Mouse (Mus musculus) mouse embryonic stem cell (cell line): ENCODE measurements around the gene Gm11634.
"Not testable (repeated sequence)": the region's sequence is repeated elsewhere in the genome, so short reads cannot be mapped to it uniquely, and the experiment has no call there.

Source experiments
- in situ Hi-C, 2 experiments: fragments of 300-500 bp; cut with MboI; formaldehyde crosslinking; loops; 1 replicate in 1 of 2; 3 replicates in 1 of 2; pipeline ENCODE4 v1.14.3; 2019 to 2020; ENCODE audit warnings: low sequenced_read_pairs in 2 of 2, low pct_unique_long_range_greater_than_20kb in 1 of 2, mixed read lengths in 1 of 2; ENCODE audit not compliant: unreplicated experiment in 1 of 2

Gm11634 gene

GRCm38 (mm10) chr11:101618596-101618995 lies 19.5 kb upstream of the Gm11634 start:
- in situ Hi-C loops: no loop called here

- in situ Hi-C loops: no loop called here
Observed at GRCm38 (mm10) chr11:101617849-101618248, 18.8 kb upstream of the Gm11634 start.

- in situ Hi-C loops: no loop called here
Observed at GRCm38 (mm10) chr11:101616948-101617767, 18.1 kb upstream of the Gm11634 start.

- in situ Hi-C loops: no loop called here
Observed at GRCm38 (mm10) chr11:101616104-101616503, 17.0 kb upstream of the Gm11634 start.

GRCm38 (mm10) chr11:101615380-101615779 lies 16.3 kb upstream of the Gm11634 start:
- in situ Hi-C loops: no loop called here

DNA sequence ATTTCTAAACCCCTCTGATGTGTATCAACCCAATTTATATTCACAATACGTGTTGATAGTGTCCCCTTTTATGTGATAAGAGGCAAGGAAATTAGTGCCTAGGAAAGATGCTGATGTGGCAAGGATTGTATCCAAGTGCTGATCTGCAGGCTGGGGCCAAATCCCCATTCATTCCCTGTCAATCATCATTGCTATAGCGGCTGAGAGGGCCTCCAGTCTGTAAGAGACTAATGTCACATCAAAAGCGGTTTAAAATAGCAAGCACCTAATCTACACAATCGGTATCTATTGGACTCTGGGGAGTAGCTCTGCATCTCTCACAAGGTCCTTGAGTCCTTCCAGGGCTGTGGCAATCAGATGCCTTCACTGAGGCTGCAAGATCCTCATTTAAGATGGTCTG lies 15.1 kb upstream of the Gm11634 start:
- in situ Hi-C loops: no loop called here

- in situ Hi-C loops: no loop called here
Observed at GRCm38 (mm10) chr11:101613596-101613995, 14.5 kb upstream of the Gm11634 start.

DNA sequence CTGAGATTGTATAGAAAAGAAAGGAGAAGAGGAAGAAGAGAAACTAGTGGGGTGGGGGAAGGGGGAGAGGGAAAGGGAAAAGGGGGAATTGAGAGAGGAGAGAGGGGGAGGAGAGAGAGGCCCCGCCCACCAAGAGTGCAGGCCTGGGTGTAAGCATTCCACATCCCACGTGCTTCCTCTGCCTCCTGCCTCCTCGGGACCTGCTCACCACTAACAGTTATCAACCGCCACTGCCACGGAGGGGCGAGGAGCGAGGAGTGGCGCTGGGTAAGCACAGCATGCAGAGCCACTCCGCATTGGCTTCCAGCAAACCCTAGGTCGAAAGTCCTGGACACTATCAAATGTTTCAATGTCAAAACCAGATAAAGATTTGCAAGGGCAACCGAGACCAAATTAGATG lies 11.4 kb upstream of the Gm11634 start:
- in situ Hi-C loops: no loop called here

DNA sequence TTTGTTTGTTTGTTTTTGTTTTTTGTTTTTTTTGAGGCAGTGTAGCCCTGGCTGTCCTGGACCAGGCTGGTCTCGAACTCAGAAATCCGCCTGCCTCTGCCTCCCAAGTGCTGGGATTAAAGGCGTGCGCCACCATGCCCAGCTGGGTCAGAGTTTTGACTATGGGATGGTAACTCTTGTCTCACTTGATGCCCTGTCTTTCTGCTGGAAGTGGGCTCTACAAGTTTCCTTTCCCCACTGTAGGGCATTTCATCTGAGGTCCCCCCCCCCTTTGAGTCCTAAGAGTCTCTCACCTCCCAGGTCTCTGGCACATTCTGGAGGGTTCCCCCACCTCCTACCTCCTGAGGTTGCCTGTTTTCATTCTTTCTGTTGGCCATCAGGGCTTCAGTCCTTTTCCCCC lies 8.1 kb upstream of the Gm11634 start:
- in situ Hi-C loops: not testable (repeated sequence)

DNA sequence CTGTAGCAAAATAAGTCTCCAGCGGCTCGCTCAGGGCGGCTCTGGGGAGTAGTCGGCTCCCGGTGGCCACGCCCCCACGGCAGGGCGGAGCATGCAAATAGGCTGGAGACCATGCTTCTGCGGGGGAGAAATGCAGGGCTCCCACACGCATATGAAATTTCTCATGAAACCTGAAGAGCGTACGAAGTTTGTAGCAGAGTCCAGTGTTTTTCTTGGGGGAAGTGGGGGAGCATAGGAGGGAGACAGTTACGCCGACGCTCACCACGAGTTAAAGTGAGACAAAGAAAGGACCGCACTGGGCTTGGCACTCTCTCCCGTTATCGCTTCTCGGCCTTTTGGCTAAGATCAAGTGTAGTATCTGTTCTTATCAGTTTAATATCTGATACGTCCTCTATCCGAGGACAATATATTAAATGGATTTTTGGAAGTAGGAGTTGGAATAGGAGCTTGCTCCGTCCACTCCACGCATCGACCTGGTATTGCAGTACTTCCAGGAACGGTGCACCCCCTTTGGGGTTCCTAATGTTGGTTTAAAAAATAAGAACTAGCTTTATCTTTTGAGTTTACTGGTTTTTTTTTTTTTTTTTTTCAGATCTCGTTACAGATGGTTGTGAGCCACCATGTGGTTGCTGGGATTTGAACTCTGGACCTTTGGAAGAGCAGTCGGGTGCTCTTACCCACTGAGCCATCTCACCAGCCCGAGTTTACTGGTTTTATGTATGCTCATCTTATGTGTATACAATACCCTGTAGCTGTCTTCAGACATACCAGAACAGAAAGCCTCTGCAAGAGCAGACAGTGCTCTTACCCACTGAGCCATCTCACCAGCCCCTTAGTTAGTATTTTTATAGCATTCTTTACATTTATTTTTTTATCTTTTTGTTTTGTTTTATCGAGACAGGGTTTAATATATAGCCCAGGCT lies 5.7 kb upstream of the Gm11634 start:
- in situ Hi-C loops: not testable (repeated sequence)

GRCm38 (mm10) chr11:101604116-101604515 lies 5.1 kb upstream of the Gm11634 start:
- in situ Hi-C loops: no loop called here

GRCm38 (mm10) chr11:101602491-101602890 lies 3.4 kb upstream of the Gm11634 start:
- in situ Hi-C loops: no loop called here

DNA sequence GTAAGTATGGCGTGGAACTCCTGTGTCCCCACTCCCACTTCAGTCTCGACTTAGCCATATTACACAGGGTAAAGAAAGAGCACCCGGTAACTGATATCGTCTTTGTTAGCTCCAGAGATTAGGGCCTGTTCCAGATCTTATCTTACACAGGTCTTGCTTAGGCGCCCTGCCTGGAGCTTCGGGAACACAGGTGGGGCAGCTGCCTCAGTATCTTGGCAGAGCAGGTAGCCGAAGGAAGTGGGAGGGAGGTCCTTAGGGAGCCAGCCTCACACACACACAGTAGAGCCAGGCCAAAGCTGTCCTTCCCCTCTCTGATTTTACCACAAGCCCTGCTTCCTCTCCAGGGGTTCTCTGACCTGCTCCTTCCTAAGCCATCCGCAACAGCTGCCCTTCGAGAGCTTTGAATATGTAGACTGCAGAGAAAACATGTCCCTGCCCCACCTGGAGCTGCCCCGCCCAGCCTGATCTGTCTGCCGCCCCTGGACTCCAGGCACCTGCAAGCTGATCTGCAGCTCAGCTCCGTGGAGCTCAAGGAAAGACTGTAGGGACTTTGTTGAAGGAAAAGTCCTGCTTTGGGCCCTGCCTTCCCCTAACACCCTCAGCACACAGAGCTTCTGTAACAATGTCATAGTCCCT lies 8.9 kb downstream of the Gm11634 start:
- in situ Hi-C loops: no loop called here

- in situ Hi-C loops: no loop called here
Observed at GRCm38 (mm10) chr11:101589444-101589843, 9.6 kb downstream of the Gm11634 start.

- in situ Hi-C loops: no loop called here
Observed at GRCm38 (mm10) chr11:101588868-101589267, 10.2 kb downstream of the Gm11634 start.

DNA sequence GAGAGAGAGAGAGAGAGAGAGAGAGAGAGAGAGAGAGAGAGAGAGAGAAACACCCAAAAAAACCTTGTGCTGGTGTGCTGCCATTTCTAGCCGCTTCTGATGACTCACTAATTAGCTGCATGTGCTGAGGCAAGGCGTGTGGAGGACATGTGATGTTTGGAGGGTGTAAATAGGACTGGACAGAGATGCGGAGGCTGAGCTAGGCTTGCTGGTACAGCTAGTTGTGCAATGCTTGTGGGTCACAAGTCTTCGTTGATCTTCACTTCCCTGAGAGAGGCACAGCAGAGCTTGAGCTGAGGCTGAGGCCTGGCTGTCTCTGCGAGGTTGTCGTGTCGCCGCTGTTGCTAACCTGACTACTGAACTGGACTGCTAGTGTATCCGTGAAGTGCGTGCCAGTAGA lies 11.4 kb downstream of the Gm11634 start:
- in situ Hi-C loops: no loop called here

DNA sequence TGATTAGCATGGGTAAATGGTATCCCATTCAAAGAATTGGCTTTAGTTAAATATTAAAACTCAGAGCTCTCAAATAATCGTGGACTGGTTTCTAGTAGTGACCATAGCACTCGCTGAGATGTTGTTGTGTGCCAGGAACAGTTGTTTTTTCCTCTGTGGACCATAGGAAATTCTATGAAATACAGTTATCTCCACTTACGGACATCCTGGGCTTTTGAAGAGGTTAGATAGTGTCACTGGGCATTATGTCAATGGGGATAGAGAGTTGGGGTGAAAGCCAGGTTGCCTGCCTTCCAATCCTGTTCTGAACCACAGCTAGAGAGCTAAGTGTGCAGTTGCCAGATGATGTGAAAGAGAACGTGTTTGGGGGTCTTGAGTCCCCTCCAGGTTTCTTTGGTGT lies 13.3 kb downstream of the Gm11634 start:
- in situ Hi-C loops: no loop called here

GRCm38 (mm10) chr11:101585031-101585430 lies 14.0 kb downstream of the Gm11634 start:
- in situ Hi-C loops: not testable (repeated sequence)

GRCm38 (mm10) chr11:101583205-101583604 lies 15.9 kb downstream of the Gm11634 start:
- in situ Hi-C loops: no loop called here
